Mouse (Mus musculus): ENCODE measurements at regions not wholly inside any gene's neighbourhood (a gene's known extent, or its start where the extent isn't known, plus 50 kb on each side); places are given as distances from the start of the nearest gene placed in this dataset.

GRCm38 (mm10) chr13:44546289-44546688, 183.0 kb upstream of the Jarid2 start:
- TF ChIP-seq POLR2A (IDR thresholded peaks at IDR 0.05; ENCODE audit: borderline replicate concordance, extremely low read depth, low read depth, low read length) (no peak), CTCF (IDR thresholded peaks at IDR 0.05; ENCODE audit: insufficient read depth, low read length) (no peak)

Data from lung, adult 2 months (tissue).